Mouse (Mus musculus): Measurements from ENCODE around the gene Pum2. TPM values are rescaled to one million over a fixed set of nuclear protein-coding genes. Genes with fewer than 3 reads are reported as not detected.

Gene Pum2
- polyA plus RNA-seq, 1 experiment, result 79.5 TPM

DNA sequence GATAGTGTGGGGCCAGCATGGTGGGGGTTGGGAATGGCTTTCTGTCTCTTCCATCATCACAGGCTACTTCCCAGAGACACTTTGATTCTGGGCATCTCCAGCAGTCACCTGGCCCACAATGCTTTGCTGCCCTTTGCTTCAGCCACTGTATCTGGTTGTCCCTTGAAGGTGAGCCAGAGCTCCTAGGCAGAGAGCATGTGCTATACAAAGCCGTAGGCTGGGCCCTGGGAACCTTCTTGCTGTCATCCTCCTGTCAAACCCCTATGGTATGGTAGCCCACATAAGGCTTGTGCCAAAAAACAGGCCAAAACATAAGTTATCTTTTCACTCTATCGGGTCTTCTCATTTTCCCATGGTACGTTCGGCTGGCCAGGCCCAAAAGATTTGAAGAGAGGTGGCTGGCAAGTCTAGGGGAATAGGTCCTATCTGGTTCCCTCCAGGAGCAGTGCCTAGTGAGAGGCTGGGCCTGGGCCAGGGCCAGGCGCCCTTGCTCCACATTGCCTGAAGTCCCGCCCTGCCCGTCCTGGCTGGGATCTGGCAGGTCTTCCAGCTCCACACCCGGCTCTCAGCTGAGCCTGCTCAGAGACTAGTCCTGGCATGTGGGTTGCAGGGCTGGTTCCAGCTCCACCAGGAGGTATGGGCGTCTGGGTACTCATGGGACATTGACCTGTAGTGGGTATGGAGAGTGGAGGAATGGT is 107.9 kb downstream of the Pum2 start:
- Histone ChIP-seq H3K4me3 (ENCODE audit: insufficient read depth, low read length) (no peak overlapping the region), H3K4me1 (ENCODE audit: control insufficient read depth, insufficient read depth, low read length) (no peaks in the 10 kb centered on the region), H3K27ac (ENCODE audit: insufficient read depth, low read length) (no peak overlapping the region)
- TF ChIP-seq CTCF (IDR thresholded peaks at IDR 0.05; ENCODE audit: extremely low read depth, insufficient read depth, low read length) (no peak), POLR2A (IDR thresholded peaks at IDR 0.05; ENCODE audit: extremely low read depth, insufficient read depth, low read length) (no peak)

DNA sequence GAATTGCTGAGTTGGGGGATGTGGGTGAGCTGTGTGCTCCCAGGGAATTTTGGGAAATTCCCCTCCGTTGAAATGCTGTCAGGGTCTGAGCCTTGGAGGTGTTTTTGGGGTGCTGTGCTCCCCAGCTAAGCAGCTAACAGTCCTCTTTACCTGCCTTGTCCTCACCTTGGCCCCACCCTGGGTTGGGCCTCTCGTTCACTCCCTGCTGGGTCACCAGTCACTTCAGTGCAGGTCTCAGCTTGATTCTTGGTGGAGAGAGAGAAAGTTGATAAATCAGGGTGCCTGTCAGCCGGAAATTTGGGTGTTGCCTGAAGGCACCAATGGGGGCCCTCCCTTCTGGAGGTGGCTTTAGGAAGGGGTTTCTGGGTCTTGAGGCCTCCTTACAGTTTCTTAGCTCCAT is 108.6 kb downstream of the Pum2 start:
- TF ChIP-seq POLR2A (IDR thresholded peaks at IDR 0.05; ENCODE audit: extremely low read depth, insufficient read depth, low read length) (no peak), CTCF (IDR thresholded peaks at IDR 0.05; ENCODE audit: extremely low read depth, insufficient read depth, low read length) (no peak)
- no peaks in the 10 kb centered on the region for H3K4me1 ChIP-seq (ENCODE audit: control insufficient read depth, insufficient read depth, low read length)
- H3K4me3 ChIP-seq (ENCODE audit: insufficient read depth, low read length), result no peak overlapping the region
- H3K27ac ChIP-seq (ENCODE audit: insufficient read depth, low read length), result no peak overlapping the region

DNA sequence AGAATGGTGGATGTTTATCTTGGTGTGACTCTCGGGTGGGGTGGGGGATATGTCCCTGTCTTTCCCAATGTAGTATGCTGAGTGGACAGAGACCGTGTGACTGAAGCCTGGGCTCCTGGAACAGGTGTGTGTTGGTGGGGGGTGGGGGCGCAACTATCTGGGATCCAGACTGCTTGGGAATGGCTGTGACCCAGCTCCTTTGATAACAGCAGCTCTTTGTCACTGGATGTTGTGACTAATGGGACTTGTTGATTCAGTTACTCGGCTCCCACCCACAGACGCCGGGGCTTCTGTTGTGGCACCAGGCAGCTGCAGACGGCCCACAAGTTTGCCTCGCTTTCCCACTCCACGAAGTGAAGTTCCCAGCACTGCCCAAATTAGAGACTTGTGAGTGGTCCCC is 110.3 kb downstream of the Pum2 start:
- no peak overlapping the region for H3K27ac ChIP-seq (ENCODE audit: insufficient read depth, low read length)
- TF ChIP-seq POLR2A (IDR thresholded peaks at IDR 0.05; ENCODE audit: extremely low read depth, insufficient read depth, low read length), result no peak
- TF ChIP-seq CTCF (IDR thresholded peaks at IDR 0.05; ENCODE audit: extremely low read depth, insufficient read depth, low read length), result no peak
- H3K4me1 ChIP-seq (ENCODE audit: control insufficient read depth, insufficient read depth, low read length), result no peaks in the 10 kb centered on the region
- H3K4me3 ChIP-seq (ENCODE audit: insufficient read depth, low read length), result no peak overlapping the region

DNA sequence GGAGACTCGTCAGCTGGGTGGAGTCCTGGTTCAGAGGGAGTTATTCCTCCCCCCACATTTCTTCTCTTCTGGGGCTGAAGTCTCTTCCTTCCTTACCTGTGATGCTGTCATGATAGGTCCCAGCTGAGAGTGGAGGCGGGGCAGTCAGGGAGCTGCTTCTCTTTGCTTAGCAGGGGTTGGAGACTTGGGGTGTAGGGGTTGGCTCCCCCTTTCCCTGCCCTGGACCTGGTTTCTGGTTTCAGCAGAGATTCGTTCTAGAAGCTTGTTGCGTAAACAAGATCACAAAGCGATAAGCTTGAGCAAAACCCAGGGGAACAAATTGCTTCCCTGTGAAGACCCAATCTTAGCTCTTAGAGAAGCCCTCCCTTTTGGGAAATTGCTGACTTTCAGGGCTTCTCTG is 112.5 kb downstream of the Pum2 start:
- H3K4me3 ChIP-seq (ENCODE audit: insufficient read depth, low read length), result no peak overlapping the region
- TF ChIP-seq CTCF (IDR thresholded peaks at IDR 0.05; ENCODE audit: extremely low read depth, insufficient read depth, low read length), result no peak
- no peak for TF ChIP-seq POLR2A (IDR thresholded peaks at IDR 0.05; ENCODE audit: extremely low read depth, insufficient read depth, low read length)
- H3K4me1 ChIP-seq (ENCODE audit: control insufficient read depth, insufficient read depth, low read length), result no peaks in the 10 kb centered on the region
- no peak overlapping the region for H3K27ac ChIP-seq (ENCODE audit: insufficient read depth, low read length)

DNA sequence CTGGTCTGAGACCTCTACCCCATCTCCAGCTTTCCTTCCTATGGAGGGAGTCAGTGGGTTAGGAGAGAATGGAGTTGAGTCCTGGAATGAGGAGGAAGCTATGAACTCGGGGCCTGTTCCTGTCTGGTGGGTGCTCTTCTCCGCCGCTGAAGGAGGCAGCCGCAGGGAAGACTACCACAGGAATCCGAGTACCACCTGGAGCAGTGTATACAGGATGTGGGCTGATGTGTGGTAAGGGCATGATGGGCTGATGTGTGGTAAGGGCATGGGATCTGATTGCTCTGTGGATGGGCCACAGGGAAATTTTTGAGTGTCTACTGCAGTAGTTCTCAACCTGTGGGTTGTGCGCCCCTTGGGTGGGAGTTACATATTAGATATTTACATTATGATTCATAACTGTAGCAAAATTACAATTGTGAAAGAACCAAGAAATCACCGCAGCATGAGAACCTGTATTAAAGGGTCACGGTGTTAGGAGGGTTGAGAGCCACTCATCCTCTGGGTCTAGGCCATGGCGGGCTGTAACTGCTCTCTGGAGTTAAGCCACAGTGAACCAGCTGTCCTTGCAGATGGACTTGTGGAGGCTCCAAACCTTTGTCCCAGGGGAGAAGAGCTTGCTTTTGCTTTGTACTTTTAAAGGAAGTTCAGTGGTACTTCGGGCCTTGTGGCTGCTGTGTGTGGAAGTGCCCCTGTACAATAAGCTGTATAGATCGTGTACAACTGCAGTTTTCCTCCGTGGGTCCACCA is 113.2 kb downstream of the Pum2 start:
- H3K4me3 ChIP-seq (ENCODE audit: insufficient read depth, low read length), result no peak overlapping the region
- no peak overlapping the region for H3K27ac ChIP-seq (ENCODE audit: insufficient read depth, low read length)
- no peaks in the 10 kb centered on the region for H3K4me1 ChIP-seq (ENCODE audit: control insufficient read depth, insufficient read depth, low read length)
- TF ChIP-seq CTCF (IDR thresholded peaks at IDR 0.05; ENCODE audit: extremely low read depth, insufficient read depth, low read length) (no peak), POLR2A (IDR thresholded peaks at IDR 0.05; ENCODE audit: extremely low read depth, insufficient read depth, low read length) (no peak)

DNA sequence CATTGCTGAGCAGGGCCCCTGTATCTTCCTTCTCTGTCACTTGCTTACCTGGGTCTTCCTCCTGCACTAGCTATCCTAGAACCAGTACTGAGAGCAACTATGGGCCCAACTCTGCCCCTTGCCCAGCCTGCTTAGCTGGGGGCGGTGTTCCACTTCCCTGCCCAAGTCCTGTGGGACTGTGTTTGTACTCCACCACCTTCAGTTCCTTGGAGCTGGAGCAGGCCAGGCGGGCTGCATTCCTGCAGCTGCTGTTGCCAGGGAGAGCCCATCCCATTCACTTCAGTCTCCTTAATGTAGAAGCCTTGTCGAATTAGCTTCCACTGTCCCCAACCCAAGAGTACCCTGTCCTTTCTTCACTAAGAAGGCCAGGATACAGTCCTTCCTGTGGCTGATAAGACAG is 114.5 kb downstream of the Pum2 start:
- H3K4me3 ChIP-seq (ENCODE audit: insufficient read depth, low read length), result no peak overlapping the region
- H3K4me1 ChIP-seq (ENCODE audit: control insufficient read depth, insufficient read depth, low read length), result no peaks in the 10 kb centered on the region
- TF ChIP-seq POLR2A (IDR thresholded peaks at IDR 0.05; ENCODE audit: extremely low read depth, insufficient read depth, low read length), result no peak
- TF ChIP-seq CTCF (IDR thresholded peaks at IDR 0.05; ENCODE audit: extremely low read depth, insufficient read depth, low read length), result no peak
- no peak overlapping the region for H3K27ac ChIP-seq (ENCODE audit: insufficient read depth, low read length)

DNA sequence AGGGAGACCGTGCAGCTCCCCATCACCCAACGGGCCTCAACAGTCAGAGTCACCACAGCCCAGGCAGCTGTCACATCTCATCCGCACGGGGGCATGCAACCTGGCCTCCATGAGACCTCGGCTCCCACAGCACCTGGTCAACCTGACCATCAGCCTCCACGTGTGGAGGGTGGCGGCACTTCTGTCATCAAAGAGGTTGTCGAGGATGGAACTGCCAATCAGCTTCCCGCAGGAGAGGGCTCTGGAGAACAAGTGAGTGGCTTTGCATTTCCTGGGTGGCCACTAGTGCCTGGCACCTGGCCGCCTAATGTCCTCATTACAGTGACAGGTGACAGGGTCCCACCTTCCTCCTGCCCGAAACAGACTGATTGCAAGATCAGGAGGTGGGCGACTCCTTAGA is 116.7 kb downstream of the Pum2 start:
- TF ChIP-seq POLR2A (IDR thresholded peaks at IDR 0.05; ENCODE audit: extremely low read depth, insufficient read depth, low read length) (no peak), CTCF (IDR thresholded peaks at IDR 0.05; ENCODE audit: extremely low read depth, insufficient read depth, low read length) (no peak)
- Histone ChIP-seq H3K4me1 (ENCODE audit: control insufficient read depth, insufficient read depth, low read length) (no peaks in the 10 kb centered on the region), H3K4me3 (ENCODE audit: insufficient read depth, low read length) (no peak overlapping the region), H3K27ac (ENCODE audit: insufficient read depth, low read length) (no peak overlapping the region)

DNA sequence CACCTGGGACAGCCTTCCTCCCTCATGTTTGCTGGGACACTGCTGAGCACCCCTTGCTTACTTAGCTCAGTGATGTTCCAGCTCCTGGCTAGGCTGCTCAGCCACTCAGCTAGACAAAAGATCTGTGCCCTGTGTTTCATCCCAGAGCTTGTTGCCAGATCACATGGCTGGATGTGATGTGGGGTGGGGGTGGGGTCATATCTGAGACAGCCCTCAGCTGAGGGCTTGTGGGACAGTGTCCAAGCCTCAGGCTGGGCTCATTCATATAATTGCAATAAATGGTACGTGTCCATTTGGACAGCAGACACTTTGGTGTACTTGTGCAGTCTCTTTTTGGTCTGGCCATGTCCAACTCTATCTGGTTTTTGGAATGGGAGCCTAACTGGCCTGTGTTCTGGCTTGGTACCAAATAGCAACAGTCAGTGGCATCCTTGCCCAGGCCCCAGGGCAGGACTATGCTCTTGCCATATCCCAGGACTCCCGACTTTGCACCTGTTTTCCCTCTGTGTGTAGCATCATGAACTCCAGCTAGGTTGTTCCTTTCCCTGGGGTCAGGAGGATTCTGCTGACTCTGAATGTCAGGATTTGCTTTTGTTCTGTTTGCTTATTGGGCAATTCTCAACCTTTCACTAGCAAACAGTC is 119.6 kb downstream of the Pum2 start:
- H3K4me3 ChIP-seq (ENCODE audit: insufficient read depth, low read length), result no peak overlapping the region
- H3K27ac ChIP-seq (ENCODE audit: insufficient read depth, low read length), result no peak overlapping the region
- TF ChIP-seq CTCF (IDR thresholded peaks at IDR 0.05; ENCODE audit: extremely low read depth, insufficient read depth, low read length) (no peak), POLR2A (IDR thresholded peaks at IDR 0.05; ENCODE audit: extremely low read depth, insufficient read depth, low read length) (no peak)
- no peaks in the 10 kb centered on the region for H3K4me1 ChIP-seq (ENCODE audit: control insufficient read depth, insufficient read depth, low read length)

DNA sequence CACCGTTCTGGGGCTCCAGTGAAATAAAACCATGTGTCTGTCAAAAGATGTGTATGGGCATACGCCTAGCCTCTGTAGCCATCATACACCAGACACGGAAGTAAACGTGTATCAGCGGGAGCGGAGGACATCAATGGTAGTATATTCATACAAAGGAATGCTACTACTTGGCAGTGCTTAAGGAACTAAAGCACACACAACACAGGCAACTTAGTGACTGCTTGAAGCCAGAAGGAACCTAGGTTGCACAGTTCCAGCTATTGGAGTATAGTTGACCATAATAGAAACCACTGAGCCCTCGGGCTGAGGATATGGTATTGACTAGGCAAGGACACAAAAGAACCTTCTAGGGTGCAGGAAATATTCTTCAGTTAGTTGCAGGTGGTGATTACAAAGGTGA is 124.0 kb downstream of the Pum2 start:
- Histone ChIP-seq H3K27ac (ENCODE audit: insufficient read depth, low read length) (no peak overlapping the region), H3K4me1 (ENCODE audit: control insufficient read depth, insufficient read depth, low read length) (no peaks in the 10 kb centered on the region), H3K4me3 (ENCODE audit: insufficient read depth, low read length) (no peak overlapping the region)
- no peak for TF ChIP-seq POLR2A (IDR thresholded peaks at IDR 0.05; ENCODE audit: extremely low read depth, insufficient read depth, low read length)
- TF ChIP-seq CTCF (IDR thresholded peaks at IDR 0.05; ENCODE audit: extremely low read depth, insufficient read depth, low read length), result no peak
